In genomic region chr11:64041281-64041680, GRCm38 (mm10) we compare ENCODE assay signal across 18 mouse cellular contexts. TPM values are rescaled to one million over a fixed set of nuclear protein-coding genes. Genes with fewer than 3 reads are reported as not detected.
A peak's percentile ranks its signal among the peaks of the same experiment; 100 is the strongest.
DNase-seq lines count a peak whose midpoint lies in the region; ATAC-seq and TF ChIP-seq lines count a peak whose summit lies in the region.
"Had no signal": no experiment of that assay in that cellular context is flagged by ENCODE, and none has a peak within 500 bp of the region (broad histone marks: within the 10 kb centered on the region; RNA-seq: fewer than 3 reads in every experiment).

No protein-coding gene starts in this region.

- no peak overlapping the region for H3K4me3 ChIP-seq in lung, postnatal 0 days (ENCODE audit: low read depth, low read length)
- no peak overlapping the region for H3K4me3 ChIP-seq in lung, adult 2 months (replicated peaks; ENCODE audit: extremely low read depth, low read depth, low read length)
- no peak overlapping the region for H3K4me3 ChIP-seq in embryonic facial prominence, embryonic 11.5 days (ENCODE audit: low read depth, low read length)
- no peak overlapping the region for H3K4me3 ChIP-seq in liver, postnatal 0 days (ENCODE audit: low read depth, low read length)
- H3K4me3 ChIP-seq in limb, embryonic 10.5 days, result no peak overlapping the region
- H3K4me3 ChIP-seq: forebrain, embryonic 13.5 days; heart, embryonic 13.5 days; hindbrain, embryonic 15.5 days had no signal

- H3K4me2 ChIP-seq in lung, postnatal 0 days (replicated peaks; ENCODE audit: low read depth, low read length), result no peak overlapping the region
- no peak overlapping the region for H3K4me2 ChIP-seq in embryonic facial prominence, embryonic 11.5 days (ENCODE audit: low read depth, low read length)
- H3K4me2 ChIP-seq in liver, postnatal 0 days (ENCODE audit: low read depth, low read length), result no peak overlapping the region
- H3K4me2 ChIP-seq: forebrain, embryonic 13.5 days; heart, embryonic 13.5 days; hindbrain, embryonic 15.5 days had no signal

- no peak overlapping the region for H3K9ac ChIP-seq in lung, postnatal 0 days (replicated peaks; ENCODE audit: low read depth)
- H3K9ac ChIP-seq in embryonic facial prominence, embryonic 11.5 days (replicated peaks; ENCODE audit: low read length), result no peak overlapping the region
- H3K9ac ChIP-seq in liver, postnatal 0 days (replicated peaks), result no peak overlapping the region
- H3K9ac ChIP-seq: forebrain, embryonic 13.5 days; forebrain, postnatal 0 days; heart, embryonic 13.5 days; hindbrain, embryonic 15.5 days had no signal

- TF ChIP-seq POLR2A in lung, adult 2 months (IDR thresholded peaks at IDR 0.05; ENCODE audit: borderline replicate concordance, extremely low read depth, low read depth, low read length), result no peak

- H3K9me3 ChIP-seq in lung, postnatal 0 days (ENCODE audit: low read length), result no peaks in the 10 kb centered on the region
- H3K9me3 ChIP-seq in embryonic facial prominence, embryonic 11.5 days (replicated peaks; ENCODE audit: control insufficient read depth, low read length), result no peaks in the 10 kb centered on the region
- H3K9me3 ChIP-seq in liver, postnatal 0 days (ENCODE audit: low read length), result no peaks in the 10 kb centered on the region
- no peaks in the 10 kb centered on the region for H3K9me3 ChIP-seq in limb, embryonic 10.5 days (replicated peaks)
- H3K9me3 ChIP-seq: forebrain, embryonic 13.5 days; heart, embryonic 13.5 days; hindbrain, embryonic 15.5 days had no signal

- no peaks in the 10 kb centered on the region for H3K36me3 ChIP-seq in lung, postnatal 0 days (ENCODE audit: insufficient read depth, low read length)
- H3K36me3 ChIP-seq in embryonic facial prominence, embryonic 11.5 days (replicated peaks; ENCODE audit: control insufficient read depth, insufficient read depth, low read depth, low read length), result no peaks in the 10 kb centered on the region
- peaks cover 6% of the 10 kb centered on the region; the same call in 1 of the 2 replicates for H3K36me3 ChIP-seq in liver, postnatal 0 days (replicated peaks; ENCODE audit: insufficient read depth, low read length)
- peaks cover 18% of the 10 kb centered on the region for H3K36me3 ChIP-seq in limb, embryonic 10.5 days

- peak; percentile 35; the same call in 1 of the 2 replicates for ATAC-seq in lung, postnatal 0 days
- no peak for ATAC-seq in embryonic facial prominence, embryonic 11.5 days (replicated peaks; ENCODE audit: insufficient number of reproducible peaks, low FRiP score, low TSS enrichment, low read depth)
- ATAC-seq in liver, postnatal 0 days, result no peak
- ATAC-seq: forebrain, embryonic 13.5 days; forebrain, postnatal 0 days had no signal

- no peak overlapping the region for H3K27ac ChIP-seq in lung, postnatal 0 days (ENCODE audit: low read length)
- no peak overlapping the region for H3K27ac ChIP-seq in embryonic facial prominence, embryonic 11.5 days (replicated peaks; ENCODE audit: low read depth, low read length)
- H3K27ac ChIP-seq in liver, postnatal 0 days (ENCODE audit: low read depth), result no peak overlapping the region
- no peak overlapping the region for H3K27ac ChIP-seq in limb, embryonic 10.5 days
- H3K27ac ChIP-seq: forebrain, embryonic 13.5 days; heart, embryonic 13.5 days; hindbrain, embryonic 15.5 days had no signal

- 53% methylated on average over 7 of the region's 7 CpGs for WGBS in lung, postnatal 0 days
- 76% methylated on average over 7 of the region's 7 CpGs for WGBS in lung, adult 2 months
- WGBS in embryonic facial prominence, embryonic 11.5 days, result 36% methylated on average over 7 of the region's 7 CpGs
- WGBS in liver, postnatal 0 days (ENCODE audit: insufficient replicate concordance), result 80% methylated on average over 7 of the region's 7 CpGs
- WGBS in limb, embryonic 10.5 days, result 28% methylated on average over 7 of the region's 7 CpGs

- H3K4me1 ChIP-seq in lung, postnatal 0 days (ENCODE audit: insufficient read depth, low read depth, low read length), result no peaks in the 10 kb centered on the region
- peaks cover 8% of the 10 kb centered on the region for H3K4me1 ChIP-seq in lung, adult 2 months (ENCODE audit: control insufficient read depth, insufficient read depth, low read length)
- no peaks in the 10 kb centered on the region; the same call in 1 of the 2 replicates for H3K4me1 ChIP-seq in embryonic facial prominence, embryonic 11.5 days (ENCODE audit: control insufficient read depth, insufficient read depth, low read length)
- H3K4me1 ChIP-seq in liver, postnatal 0 days (ENCODE audit: insufficient read depth), result no peaks in the 10 kb centered on the region; the same call in 1 of the 2 replicates
- peaks cover 29% of the 10 kb centered on the region for H3K4me1 ChIP-seq in limb, embryonic 10.5 days

- DNase-seq in lung, postnatal 0 days (ENCODE audit: low spot score), result peak; percentile 54
- no peak for DNase-seq in lung, adult 2 months
- peak; percentile 48 for DNase-seq in embryo, embryonic 10.5 days (ENCODE audit: low spot score)
- DNase-seq in embryonic facial prominence, embryonic 11.5 days (ENCODE audit: low spot score), result peak; percentile 67
- no peak for DNase-seq in liver, postnatal 0 days
- no peak for DNase-seq in limb, embryonic 10.5 days (ENCODE audit: low spot score)
- no peak for DNase-seq in left cerebral cortex, postnatal 14 days (ENCODE audit: low spot score in 2 of 2)
- DNase-seq: adrenal gland, adult 8-10 months; adrenal gland, postnatal 36 days; cerebellum, adult 11 months; cerebellum, adult 8-10 months; cerebellum, postnatal 14 days; forebrain, postnatal 0 days; gastrocnemius, postnatal 14 days; heart, postnatal 36 days had no signal

- H3K27me3 ChIP-seq in lung, postnatal 0 days (replicated peaks; ENCODE audit: insufficient read depth, low read length), result no peaks in the 10 kb centered on the region
- H3K27me3 ChIP-seq in embryonic facial prominence, embryonic 11.5 days (ENCODE audit: control insufficient read depth, insufficient read depth, low read length), result no peaks in the 10 kb centered on the region
- no peaks in the 10 kb centered on the region for H3K27me3 ChIP-seq in liver, postnatal 0 days (ENCODE audit: insufficient read depth, low read length)
- H3K27me3 ChIP-seq in limb, embryonic 10.5 days (ENCODE audit: low read depth, poor library complexity, severe bottlenecking), result no peaks in the 10 kb centered on the region; the same call in 1 of the 2 replicates

- TF ChIP-seq EP300 in lung, postnatal 0 days (IDR thresholded peaks at IDR 0.05), result no peak
- no peak for TF ChIP-seq EP300 in liver, postnatal 0 days (IDR thresholded peaks at IDR 0.05; ENCODE audit: low read depth)

- no peak for TF ChIP-seq CTCF in lung, postnatal 0 days (IDR thresholded peaks at IDR 0.05)
- no peak for TF ChIP-seq CTCF in lung, adult 2 months (IDR thresholded peaks at IDR 0.05; ENCODE audit: insufficient read depth, low read length)
- TF ChIP-seq CTCF in liver, postnatal 0 days (IDR thresholded peaks at IDR 0.05; ENCODE audit: low read depth), result no peak

- intact Hi-C loops in left cerebral cortex, postnatal 14 days (cut with DNase I), result no loop called here

RNA-seq across cellular contexts. Expression of gene Cox10, which starts 38.0 kb away (rescaled TPM):
- polyA plus RNA-seq in lung, postnatal 0 days (2015; fragmentation: Nextera tagmentation; extraction: Ambion mirVana), result 11.4 and 13.1 TPM in 2 replicates
- 9.6 and 11.0 TPM in 2 replicates for polyA plus RNA-seq in lung, adult 2 months (2012; rRNA removed)
- 28.8 and 30.1 TPM in 2 replicates for polyA plus RNA-seq in embryonic facial prominence, embryonic 11.5 days (2014; fragmentation: Nextera tagmentation; extraction: Ambion mirVana)
- 11.0 and 13.1 TPM in 2 replicates for polyA plus RNA-seq in liver, postnatal 0 days (2015; fragmentation: Nextera tagmentation; extraction: Ambion mirVana)
- 30.8 and 32.3 TPM in 2 replicates for polyA plus RNA-seq in limb, embryonic 10.5 days (2016; fragmentation: Nextera tagmentation; extraction: Ambion mirVana)
- total RNA-seq in left cerebral cortex, postnatal 14 days (2021), result 10 to 100 TPM; 27.3 to 28.6 TPM

Comparison
In these comparisons a context has a peak if more than half of its experiments do, and no peak if none do; other contexts are left out.
1. DNase-seq: peak in lung, postnatal 0 days (single experiment), embryo, embryonic 10.5 days (single experiment) and embryonic facial prominence, embryonic 11.5 days (single experiment); none in lung, adult 2 months (single experiment), liver, postnatal 0 days (single experiment), limb, embryonic 10.5 days (single experiment) and left cerebral cortex, postnatal 14 days (0 of 2).